Mouse (Mus musculus) small intestine, adult 2 months (tissue): Measurements from ENCODE around the gene Cltc. TPM values are rescaled to one million over a fixed set of nuclear protein-coding genes. Genes with fewer than 3 reads are reported as not detected.
A peak's percentile ranks its signal among the peaks of the same experiment; 100 is the strongest.

Source experiments
- H3K27ac ChIP-seq: fragments of 200-500 bp; 2 replicates; pipeline ENCODE4 v1.5.1; 2012; ENCODE audit warnings: low read depth, low read length, control low read depth, inconsistent platforms; ENCODE audit not compliant: insufficient read depth
- H3K27me3 ChIP-seq: fragments of 200-500 bp; 2 replicates; pipeline ENCODE4 v1.6.1; 2012; ENCODE audit warnings: mild to moderate bottlenecking, moderate library complexity, low read length, inconsistent platforms; ENCODE audit not compliant: control insufficient read depth, insufficient read depth
- H3K36me3 ChIP-seq: fragments of 200-500 bp; 2 replicates; pipeline ENCODE4 v1.6.1; 2012; ENCODE audit warnings: mild to moderate bottlenecking, low read length, control low read depth, inconsistent platforms; ENCODE audit not compliant: control insufficient read depth, insufficient read depth
- H3K4me1 ChIP-seq: fragments of 200-500 bp; 2 replicates; pipeline ENCODE4 v1.6.1; 2012; ENCODE audit warnings: low read length, inconsistent platforms, mixed read lengths; ENCODE audit not compliant: control insufficient read depth, insufficient read depth, insufficient read length
- H3K4me3 ChIP-seq: fragments of 200-500 bp; 2 replicates; pipeline ENCODE4 v1.5.1; 2012; ENCODE audit warnings: low read depth, mild to moderate bottlenecking, control low read depth, inconsistent platforms, low read length, moderate library complexity
- CTCF ChIP-seq: fragments of 200-500 bp; IDR thresholded peaks from 2 replicates; pipeline ENCODE4 v1.5.1; 2012; ENCODE audit warnings: low read depth, mild to moderate bottlenecking, control low read depth, inconsistent platforms, low read length, moderate library complexity, mixed read lengths; ENCODE audit not compliant: insufficient replicate concordance, insufficient read length; ENCODE audit errors: extremely low read depth
- POLR2A ChIP-seq: fragments of 200-500 bp; IDR thresholded peaks from 2 replicates; pipeline ENCODE4 v1.6.1; 2012; ENCODE audit warnings: low read depth, mild to moderate bottlenecking, control low read depth, inconsistent platforms, low read length, moderate library complexity
- WGBS: fragments of 180-500 bp; shearing (Covaris S2); methylation state at CpG from one replicate; pipeline ENCODE4 v1.1.7; 2018; 5-methylcytosine and 5-hydroxymethylcytosine counted together
- polyA plus RNA-seq: library from polyadenylated mRNA; depleted of rRNA; stranded (reverse); fragments of >200 nt; gene quantifications from 2 replicates; pipeline ENCODE4 v1.2.3, GENCODE M21; 2012

Cltc gene
- polyA plus RNA-seq, 1 experiment: 74.8 TPM

GRCm38 (mm10) chr11:86760357-86760756, 3.0 kb upstream of the Cltc start:
- Histone ChIP-seq H3K36me3 (no peaks in the 10 kb centered on the region), H3K27ac (no peak overlapping the region), H3K4me1 (no peaks in the 10 kb centered on the region; the same call in 1 of the 2 replicates), H3K27me3 (no peaks in the 10 kb centered on the region), H3K4me3 (no peak overlapping the region)
- TF ChIP-seq POLR2A: no peak
- TF ChIP-seq CTCF: no peak

DNA sequence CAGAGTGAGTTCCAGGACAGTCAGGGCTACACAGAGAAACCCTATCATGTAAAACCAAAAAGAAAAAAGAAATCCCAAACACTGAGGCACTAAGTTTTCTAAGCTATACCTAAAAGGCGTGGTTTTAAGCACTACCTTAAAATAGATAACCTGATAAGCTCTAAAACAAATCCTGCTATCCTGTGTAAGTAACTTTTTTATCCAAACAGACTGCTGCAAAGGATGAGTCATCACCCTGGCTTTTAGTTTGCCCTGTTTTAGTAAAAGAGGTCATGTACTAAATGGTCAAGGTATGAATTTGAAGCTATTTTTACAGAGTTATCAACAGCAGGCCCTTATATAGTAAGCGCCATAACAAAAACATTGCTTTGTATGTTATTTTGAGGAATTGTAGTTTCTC, 2.5 kb upstream of the Cltc start:
- no peaks in the 10 kb centered on the region for H3K36me3 ChIP-seq
- H3K4me1 ChIP-seq: no peaks in the 10 kb centered on the region; the same call in 1 of the 2 replicates
- WGBS: 90% methylated on average over 2 of the region's 2 CpGs
- no peak overlapping the region for H3K4me3 ChIP-seq
- no peak overlapping the region for H3K27ac ChIP-seq
- H3K27me3 ChIP-seq: no peaks in the 10 kb centered on the region
- TF ChIP-seq POLR2A: no peak
- TF ChIP-seq CTCF: no peak

- no peak for TF ChIP-seq POLR2A
- no peak for TF ChIP-seq CTCF
- H3K27ac ChIP-seq: peak overlapping the region; percentile 96; the same call in 1 of the 2 replicates
- no peaks in the 10 kb centered on the region; the same call in 1 of the 2 replicates for H3K4me1 ChIP-seq
- no peaks in the 10 kb centered on the region for H3K36me3 ChIP-seq
- WGBS: 96% methylated on average over 1 of the region's 1 CpGs
- no peaks in the 10 kb centered on the region for H3K27me3 ChIP-seq
- H3K4me3 ChIP-seq: no peak overlapping the region
Observed at GRCm38 (mm10) chr11:86759226-86759625, 1.9 kb upstream of the Cltc start.

DNA sequence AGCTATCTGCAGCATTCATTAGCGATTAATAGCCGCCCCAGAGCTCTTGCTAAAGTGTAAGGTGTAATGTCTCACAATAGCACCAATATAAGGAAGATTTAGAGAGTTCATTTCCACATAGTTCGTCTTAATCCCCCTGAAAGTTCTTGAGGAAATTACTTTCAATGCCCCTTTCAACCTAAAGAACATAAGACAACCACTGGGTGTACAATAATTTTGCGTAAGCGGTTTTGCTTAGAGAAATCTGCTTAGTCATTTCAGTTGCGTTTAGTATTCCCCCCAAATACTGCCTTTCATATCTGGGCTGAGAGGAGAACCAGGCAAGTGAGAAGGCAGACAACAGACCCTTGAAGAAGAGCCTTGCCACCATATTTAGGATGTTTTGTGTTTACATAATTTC, 1.2 kb upstream of the Cltc start:
- Histone ChIP-seq H3K27me3 (no peaks in the 10 kb centered on the region), H3K4me3 (no peak overlapping the region; the same call in 1 of the 2 replicates), H3K27ac (peak overlapping the region; percentile 96), H3K4me1 (peaks cover 4% of the 10 kb centered on the region; the same call in 1 of the 2 replicates), H3K36me3 (peaks cover under 1% of the 10 kb centered on the region; the same call in 1 of the 2 replicates)
- 20% methylated on average over 6 of the region's 6 CpGs for WGBS
- TF ChIP-seq CTCF (no peak), POLR2A (no peak)

DNA sequence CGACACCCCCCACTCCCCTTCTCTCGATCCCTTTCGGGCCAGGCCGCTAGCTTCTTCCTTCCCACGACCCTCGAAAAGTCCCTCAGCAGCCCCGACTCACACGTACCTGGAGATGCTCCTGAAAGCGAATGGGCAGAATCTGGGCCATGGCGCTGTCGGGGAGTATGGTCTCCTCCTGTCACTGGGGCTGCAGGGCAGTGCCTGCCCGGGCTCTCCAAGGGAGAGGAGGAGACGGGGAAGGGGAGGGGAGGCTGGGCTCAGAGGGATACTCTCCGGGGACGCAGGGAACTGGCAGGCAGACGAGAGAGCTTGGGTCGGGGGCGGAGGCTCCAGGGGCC, 254 bp downstream of the Cltc start:
- H3K4me1 ChIP-seq: peaks cover 10% of the 10 kb centered on the region; the same call in 1 of the 2 replicates
- peak overlapping the region; percentile 79 for H3K4me3 ChIP-seq
- no peaks in the 10 kb centered on the region for H3K27me3 ChIP-seq
- under 1% methylated on average over 18 of the region's 18 CpGs for WGBS
- H3K36me3 ChIP-seq: peaks cover 6% of the 10 kb centered on the region; the same call in 1 of the 2 replicates
- TF ChIP-seq POLR2A (no peak; the same call in 1 of the 2 replicates), CTCF (no peak)
- peak overlapping the region; percentile 96 for H3K27ac ChIP-seq

DNA sequence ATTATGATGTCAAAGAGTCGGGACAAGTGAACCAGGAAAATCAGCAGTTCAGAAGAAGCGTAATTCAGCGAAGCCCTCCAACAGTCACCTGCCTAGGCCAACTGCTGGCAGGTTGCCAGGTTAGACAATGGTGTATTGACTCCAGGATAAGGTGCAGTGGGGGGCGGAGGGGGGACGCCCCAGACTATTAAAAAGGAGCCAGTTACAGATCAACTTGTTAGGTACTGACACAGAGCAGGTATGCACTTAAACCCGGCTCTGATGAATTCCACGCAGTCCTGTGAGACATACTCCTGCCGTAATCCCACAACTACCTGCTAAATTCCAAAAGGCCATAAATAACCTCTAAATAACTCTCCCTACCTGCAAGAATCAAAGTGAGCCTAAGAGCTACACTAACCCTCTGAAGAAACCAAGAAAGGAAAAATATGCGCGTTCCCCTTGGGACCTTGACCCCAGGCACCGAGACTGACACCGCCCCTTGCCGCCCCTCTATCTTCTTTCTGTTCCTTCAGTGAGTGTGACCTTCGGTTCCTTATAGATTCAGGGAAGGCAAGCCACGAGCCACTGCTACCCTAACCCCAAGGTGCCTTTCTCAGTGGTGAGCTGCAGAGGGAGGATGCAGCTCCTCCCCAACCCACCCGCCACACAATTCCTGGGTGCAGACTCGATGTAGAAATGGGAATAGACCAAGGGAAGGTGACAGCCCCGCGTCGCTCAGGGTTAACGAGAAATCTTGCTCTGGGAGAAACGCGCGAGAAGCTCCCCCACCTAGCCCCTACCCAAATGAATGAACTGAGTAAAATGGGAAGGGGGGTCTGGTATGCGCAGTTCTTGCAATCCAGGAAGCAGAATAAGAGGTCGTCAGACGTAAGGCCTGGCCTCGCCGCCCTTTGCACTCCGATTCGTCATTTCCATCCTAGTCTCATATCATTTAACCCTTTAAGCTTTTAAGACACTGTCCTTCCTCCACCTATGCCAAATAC, 916 bp downstream of the Cltc start:
- peak overlapping the region; percentile 79 for H3K4me3 ChIP-seq
- no peaks in the 10 kb centered on the region for H3K27me3 ChIP-seq
- H3K27ac ChIP-seq: peak overlapping the region; percentile 96
- under 1% methylated on average over 31 of the region's 31 CpGs for WGBS
- H3K36me3 ChIP-seq: peaks cover 6% of the 10 kb centered on the region; the same call in 1 of the 2 replicates
- TF ChIP-seq CTCF (no peak), POLR2A (no peak)
- peaks cover 11% of the 10 kb centered on the region; the same call in 1 of the 2 replicates for H3K4me1 ChIP-seq

GRCm38 (mm10) chr11:86752404-86752803, 5.0 kb downstream of the Cltc start:
- TF ChIP-seq POLR2A (no peak), CTCF (no peak)
- Histone ChIP-seq H3K4me1 (peaks cover 16% of the 10 kb centered on the region; the same call in 1 of the 2 replicates), H3K27me3 (no peaks in the 10 kb centered on the region)

More at GRCm38 (mm10) chr11:86752404-86752803, 5.0 kb downstream of the Cltc start:
- Histone ChIP-seq H3K27ac (no peak overlapping the region), H3K4me3 (no peak overlapping the region), H3K36me3 (peaks cover 8% of the 10 kb centered on the region; the same call in 1 of the 2 replicates)
